In genomic region chr10:13275152-13275551, GRCm38 (mm10) we compare ENCODE assay signal across 30 mouse cellular contexts.
DNase-seq lines count a peak whose midpoint lies in the region; ATAC-seq and TF ChIP-seq lines count a peak whose summit lies in the region.
"Had no signal": no experiment of that assay in that cellular context is flagged by ENCODE, and none has a peak within 500 bp of the region (broad histone marks: within the 10 kb centered on the region; RNA-seq: fewer than 3 reads in every experiment).

No protein-coding gene starts in this region.

- H3K4me1 ChIP-seq in forebrain, postnatal 0 days (ENCODE audit: insufficient read depth): no peaks in the 10 kb centered on the region
- H3K4me1 ChIP-seq in forebrain, embryonic 10.5 days: no peaks in the 10 kb centered on the region
- peaks cover 41% of the 10 kb centered on the region for H3K4me1 ChIP-seq in heart, embryonic 12.5 days (replicated peaks)
- H3K4me1 ChIP-seq in lung, embryonic 14.5 days (ENCODE audit: insufficient read depth): no peaks in the 10 kb centered on the region
- peaks cover 19% of the 10 kb centered on the region for H3K4me1 ChIP-seq in heart, postnatal 0 days (ENCODE audit: control insufficient read depth, insufficient read depth)
- H3K4me1 ChIP-seq: embryonic facial prominence, embryonic 12.5 days; forebrain, embryonic 15.5 days; limb, embryonic 15.5 days; lung, embryonic 15.5 days; neural tube, embryonic 15.5 days had no signal

- no peak for TF ChIP-seq EP300 in heart, postnatal 0 days (IDR thresholded peaks at IDR 0.05; ENCODE audit: low read depth)

- H3K27me3 ChIP-seq in forebrain, postnatal 0 days (ENCODE audit: insufficient read depth, low read length): no peaks in the 10 kb centered on the region
- H3K27me3 ChIP-seq in forebrain, embryonic 10.5 days (ENCODE audit: poor library complexity, severe bottlenecking): no peaks in the 10 kb centered on the region
- no peaks in the 10 kb centered on the region for H3K27me3 ChIP-seq in heart, embryonic 12.5 days (replicated peaks)
- no peaks in the 10 kb centered on the region for H3K27me3 ChIP-seq in lung, embryonic 14.5 days (ENCODE audit: insufficient read depth, low read length)
- H3K27me3 ChIP-seq in heart, postnatal 0 days (ENCODE audit: control insufficient read depth, insufficient read depth, low read length): no peaks in the 10 kb centered on the region
- H3K27me3 ChIP-seq: embryonic facial prominence, embryonic 12.5 days; forebrain, embryonic 15.5 days; kidney, embryonic 15.5 days; limb, embryonic 15.5 days; lung, embryonic 15.5 days; neural tube, embryonic 15.5 days had no signal

- intact Hi-C loops in heart, postnatal 36 days (cut with DNase I): no loop called here

- no peak overlapping the region for H3K27ac ChIP-seq in forebrain, postnatal 0 days (ENCODE audit: low read depth, low read length)
- H3K27ac ChIP-seq in forebrain, embryonic 10.5 days: no peak overlapping the region
- peak overlapping the region; percentile 73 for H3K27ac ChIP-seq in heart, embryonic 12.5 days (ENCODE audit: poor library complexity, severe bottlenecking)
- H3K27ac ChIP-seq in lung, embryonic 14.5 days (ENCODE audit: low read depth): no peak overlapping the region
- H3K27ac ChIP-seq in heart, postnatal 0 days (ENCODE audit: low read depth): peak overlapping the region; percentile 61
- H3K27ac ChIP-seq: embryonic facial prominence, embryonic 12.5 days; forebrain, embryonic 15.5 days; gastrocnemius, adult 2 months; hindbrain, embryonic 14.5 days; kidney, embryonic 15.5 days; limb, embryonic 10.5 days; limb, embryonic 15.5 days; liver, embryonic 14.5 days; lung, embryonic 15.5 days; neural tube, embryonic 15.5 days had no signal

- no peaks in the 10 kb centered on the region for H3K36me3 ChIP-seq in forebrain, postnatal 0 days (ENCODE audit: insufficient read depth)
- peaks cover 3% of the 10 kb centered on the region; the same call in 1 of the 2 replicates for H3K36me3 ChIP-seq in forebrain, embryonic 10.5 days (replicated peaks)
- H3K36me3 ChIP-seq in heart, embryonic 12.5 days: peaks cover 23% of the 10 kb centered on the region
- H3K36me3 ChIP-seq in lung, embryonic 14.5 days (ENCODE audit: insufficient read depth): 0 out of 2 replicates have a peak, but pooled peaks cover 4% of the 10 kb centered on the region
- H3K36me3 ChIP-seq in heart, postnatal 0 days (replicated peaks; ENCODE audit: control insufficient read depth, insufficient read depth, low read length): peaks cover 12% of the 10 kb centered on the region
- H3K36me3 ChIP-seq: embryonic facial prominence, embryonic 12.5 days; forebrain, embryonic 15.5 days; G1E; limb, embryonic 15.5 days; lung, embryonic 15.5 days; neural tube, embryonic 15.5 days had no signal

- 82% methylated on average over 6 of the region's 6 CpGs for WGBS in forebrain, postnatal 0 days
- WGBS in forebrain, embryonic 10.5 days: 84% methylated on average over 6 of the region's 6 CpGs
- WGBS in heart, embryonic 12.5 days: 40% methylated on average over 6 of the region's 6 CpGs
- 75% methylated on average over 6 of the region's 6 CpGs for WGBS in lung, embryonic 14.5 days
- WGBS in heart, postnatal 0 days: 26% methylated on average over 6 of the region's 6 CpGs

- H3K9me3 ChIP-seq in forebrain, postnatal 0 days (ENCODE audit: low read length): no peaks in the 10 kb centered on the region
- H3K9me3 ChIP-seq in forebrain, embryonic 10.5 days: no peaks in the 10 kb centered on the region
- H3K9me3 ChIP-seq in heart, embryonic 12.5 days (replicated peaks): no peaks in the 10 kb centered on the region
- no peaks in the 10 kb centered on the region for H3K9me3 ChIP-seq in lung, embryonic 14.5 days (ENCODE audit: low read depth, low read length)
- no peaks in the 10 kb centered on the region for H3K9me3 ChIP-seq in heart, postnatal 0 days (replicated peaks; ENCODE audit: control insufficient read depth, low read length)
- H3K9me3 ChIP-seq: embryonic facial prominence, embryonic 12.5 days; forebrain, embryonic 15.5 days; G1E; kidney, embryonic 15.5 days; limb, embryonic 10.5 days; limb, embryonic 15.5 days; lung, embryonic 15.5 days; neural tube, embryonic 15.5 days had no signal

- no peak for DNase-seq in forebrain, postnatal 0 days
- no peak for DNase-seq in forebrain, embryonic 10.5 days (ENCODE audit: extremely low spot score, low spot score)
- no peak for DNase-seq in heart, postnatal 36 days
- DNase-seq in lung, embryonic 14.5 days: peak; percentile 20
- DNase-seq in lung, postnatal 25 days (ENCODE audit: low spot score): no peak
- DNase-seq in heart, postnatal 0 days (ENCODE audit: low spot score): peak; percentile 55
- DNase-seq in left cerebral cortex, adult 18-20 months (ENCODE audit: low spot score in 2 of 2): no peak
- DNase-seq: adrenal gland, adult 8-10 months; cerebellum, adult 8-10 months; embryo, embryonic 11 days; gastrocnemius, adult 2 months; gastrocnemius, postnatal 36 days; kidney, adult 18-20 months; kidney, postnatal 36 days; layer of hippocampus, postnatal 36 days; midbrain, embryonic 14.5 days; retina, postnatal 1 day; right cerebral cortex, postnatal 14 days; thymus, postnatal 14 days had no signal

- H3K4me2 ChIP-seq in forebrain, postnatal 0 days (ENCODE audit: low read depth): no peak overlapping the region
- H3K4me2 ChIP-seq in heart, embryonic 12.5 days: no peak overlapping the region
- H3K4me2 ChIP-seq in lung, embryonic 14.5 days: no peak overlapping the region
- peak overlapping the region; percentile 26 for H3K4me2 ChIP-seq in heart, postnatal 0 days (ENCODE audit: low read depth, low read length)
- H3K4me2 ChIP-seq: embryonic facial prominence, embryonic 12.5 days; forebrain, embryonic 15.5 days; hindbrain, embryonic 14.5 days; kidney, embryonic 15.5 days; limb, embryonic 15.5 days; lung, embryonic 15.5 days; neural tube, embryonic 15.5 days had no signal

- no peak overlapping the region for H3K4me3 ChIP-seq in forebrain, postnatal 0 days (ENCODE audit: low read depth, low read length)
- no peak overlapping the region for H3K4me3 ChIP-seq in forebrain, embryonic 10.5 days
- no peak overlapping the region for H3K4me3 ChIP-seq in heart, embryonic 12.5 days
- H3K4me3 ChIP-seq in lung, embryonic 14.5 days (ENCODE audit: low read depth, low read length): no peak overlapping the region
- H3K4me3 ChIP-seq in heart, postnatal 0 days (ENCODE audit: low read depth, low read length): no peak overlapping the region
- H3K4me3 ChIP-seq: embryonic facial prominence, embryonic 12.5 days; forebrain, embryonic 15.5 days; gastrocnemius, adult 2 months; kidney, embryonic 15.5 days; limb, embryonic 10.5 days; limb, embryonic 15.5 days; lung, embryonic 15.5 days; neural tube, embryonic 15.5 days had no signal

- TF ChIP-seq CTCF in forebrain, postnatal 0 days (IDR thresholded peaks at IDR 0.05; ENCODE audit: low read depth): peak; percentile 13; the same call in 1 of the 2 replicates
- TF ChIP-seq CTCF in lung, embryonic 14.5 days (IDR thresholded peaks at IDR 0.05; ENCODE audit: low read depth): no peak
- TF ChIP-seq CTCF in heart, postnatal 0 days (IDR thresholded peaks at IDR 0.05; ENCODE audit: low read depth): peak; percentile 7; the same call in 1 of the 2 replicates

- H3K9ac ChIP-seq in forebrain, postnatal 0 days: no peak overlapping the region
- no peak overlapping the region for H3K9ac ChIP-seq in heart, embryonic 12.5 days
- H3K9ac ChIP-seq in lung, embryonic 14.5 days: no peak overlapping the region
- H3K9ac ChIP-seq in heart, postnatal 0 days (replicated peaks; ENCODE audit: low read depth, low read length): no peak overlapping the region
- H3K9ac ChIP-seq: embryonic facial prominence, embryonic 12.5 days; forebrain, embryonic 15.5 days; hindbrain, embryonic 14.5 days; kidney, embryonic 15.5 days; limb, embryonic 15.5 days; liver, embryonic 14.5 days; lung, embryonic 15.5 days; neural tube, embryonic 15.5 days had no signal

- ATAC-seq in forebrain, postnatal 0 days: no peak
- peak; percentile 48; the same call in 1 of the 2 replicates for ATAC-seq in heart, embryonic 12.5 days (ENCODE audit: insufficient number of reproducible peaks, low FRiP score)
- no peak for ATAC-seq in lung, embryonic 14.5 days (ENCODE audit: insufficient read depth)
- peak; percentile 74 for ATAC-seq in heart, postnatal 0 days (ENCODE audit: insufficient read depth, low read depth)
- ATAC-seq: forebrain, embryonic 15.5 days had no signal

Comparison
In these comparisons a context has a peak if more than half of its experiments do, and no peak if none do; other contexts are left out.
1. DNase-seq: peak in lung, embryonic 14.5 days (single experiment) and heart, postnatal 0 days (single experiment); none in forebrain, postnatal 0 days (single experiment), forebrain, embryonic 10.5 days (single experiment), heart, postnatal 36 days (0 of 2), lung, postnatal 25 days (single experiment) and left cerebral cortex, adult 18-20 months (0 of 2).
2. ATAC-seq: peak in heart, embryonic 12.5 days (single experiment) and heart, postnatal 0 days (single experiment); none in forebrain, postnatal 0 days (single experiment) and lung, embryonic 14.5 days (single experiment).
3. H3K27ac ChIP-seq: peak in heart, embryonic 12.5 days (single experiment) and heart, postnatal 0 days (single experiment); none in forebrain, postnatal 0 days (single experiment), forebrain, embryonic 10.5 days (single experiment) and lung, embryonic 14.5 days (single experiment).